Mouse (Mus musculus) brain, embryonic 18.5 days (tissue): ENCODE data around the gene Ell.

Source experiments
- DNase-seq: peaks from one replicate; pipeline ENCODE4 v3.0.0-alpha.2; 2012; ENCODE audit warnings: low read depth, low spot score

Ell gene

GRCm38 (mm10) chr8:70611849-70612248, 72.6 kb downstream of the Ell start:
- DNase-seq: no peak

GRCm38 (mm10) chr8:70613763-70614162, 74.5 kb downstream of the Ell start:
- no peak for DNase-seq

- no peak for DNase-seq
These were observed 75.2 kb downstream of the Ell start for GRCm38 (mm10) chr8:70614469-70614868.

DNA sequence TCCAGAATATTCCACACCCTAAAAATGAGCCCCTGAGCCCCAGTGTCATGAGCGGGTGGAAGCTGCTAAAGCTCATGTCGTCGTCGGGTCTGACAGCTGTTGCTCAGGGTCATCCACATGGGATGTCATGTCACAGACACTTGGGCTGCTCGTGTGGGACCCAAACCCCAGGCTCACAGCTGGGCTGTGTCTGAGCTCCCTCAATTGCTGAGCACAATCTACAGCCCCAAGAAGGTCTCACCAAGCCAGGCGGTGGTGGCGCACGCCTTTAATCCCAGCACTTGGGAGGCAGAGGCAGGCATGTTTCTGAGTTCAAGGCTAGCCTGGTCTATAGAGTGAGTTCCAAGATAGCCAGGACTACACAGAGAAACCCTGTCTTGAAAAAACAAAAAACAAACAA, 76.0 kb downstream of the Ell start:
- no peak for DNase-seq

- no peak for DNase-seq
These were observed 76.6 kb downstream of the Ell start, which contains the start of gene Lrrc25 for GRCm38 (mm10) chr8:70615894-70616293. Gene Lrrc25 (plus strand): TSS chr8:70616155.

DNA sequence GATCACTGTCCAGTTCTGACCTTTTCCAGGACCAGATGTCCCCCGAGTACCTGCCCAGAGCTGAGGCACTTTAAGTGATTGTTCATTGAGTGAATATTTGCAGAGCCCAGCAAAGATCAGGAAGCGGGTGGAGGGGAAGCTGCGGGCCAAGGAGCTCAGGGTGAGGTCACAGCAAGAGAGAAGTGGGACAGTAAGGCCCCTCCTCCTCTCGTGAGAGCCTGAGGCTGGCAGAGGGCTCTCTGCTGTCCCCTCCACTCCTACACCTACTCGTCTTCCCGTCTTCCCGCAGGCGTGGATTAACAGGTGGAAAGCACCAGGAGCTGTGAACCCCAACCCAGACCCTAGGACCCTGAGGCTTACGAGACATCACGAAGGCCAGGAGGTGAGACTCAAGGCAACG, 77.4 kb downstream of the Ell start:
- no peak for DNase-seq

DNA sequence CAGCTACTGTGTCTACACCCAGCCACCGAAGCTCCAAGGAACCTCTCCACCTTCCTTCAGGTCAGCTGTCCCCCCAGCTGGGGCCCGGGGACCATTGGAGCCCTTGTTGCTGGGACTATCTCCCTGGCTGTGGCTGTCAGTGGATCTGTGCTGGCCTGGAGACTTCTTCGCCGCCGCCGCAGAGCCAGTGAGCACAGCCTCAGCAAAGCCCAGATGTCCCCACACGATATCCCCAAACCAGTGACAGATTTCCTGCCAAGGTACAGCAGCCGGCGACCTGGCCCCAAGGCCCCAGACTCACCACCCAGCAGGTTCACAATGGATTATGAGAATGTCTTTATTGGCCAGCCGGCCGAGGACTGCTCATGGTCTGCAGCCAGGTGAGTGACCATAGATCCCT, 78.7 kb downstream of the Ell start:
- DNase-seq: no peak

DNA sequence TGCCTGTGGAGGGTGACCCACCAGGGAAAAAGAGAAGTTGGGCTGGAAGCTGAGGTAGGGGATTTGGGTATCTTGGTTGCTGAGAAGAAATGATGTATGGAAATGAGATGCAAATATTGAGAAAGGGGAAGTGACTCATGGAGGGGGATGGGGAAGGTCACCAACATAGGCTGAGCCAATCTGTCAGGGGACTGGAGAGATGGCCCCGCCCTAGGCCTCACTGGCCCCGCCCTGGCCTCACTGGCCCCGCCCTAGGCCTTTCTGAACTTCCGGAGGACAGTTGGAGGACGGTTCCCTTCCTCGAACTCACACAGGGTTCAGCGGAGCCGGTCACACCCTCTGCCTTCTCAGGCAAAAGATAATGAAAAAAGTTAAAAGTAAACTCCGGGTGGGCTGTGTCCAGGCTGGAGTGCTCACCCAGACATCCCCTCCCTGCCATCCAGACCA, 79.7 kb downstream of the Ell start:
- DNase-seq: no peak

GRCm38 (mm10) chr8:70622220-70622619, 83.0 kb downstream of the Ell start:
- DNase-seq: no peak

- DNase-seq: no peak
These were observed 85.8 kb downstream of the Ell start for GRCm38 (mm10) chr8:70625104-70625503.

- no peak for DNase-seq
These were observed 87.8 kb downstream of the Ell start for GRCm38 (mm10) chr8:70627041-70627440.

DNA sequence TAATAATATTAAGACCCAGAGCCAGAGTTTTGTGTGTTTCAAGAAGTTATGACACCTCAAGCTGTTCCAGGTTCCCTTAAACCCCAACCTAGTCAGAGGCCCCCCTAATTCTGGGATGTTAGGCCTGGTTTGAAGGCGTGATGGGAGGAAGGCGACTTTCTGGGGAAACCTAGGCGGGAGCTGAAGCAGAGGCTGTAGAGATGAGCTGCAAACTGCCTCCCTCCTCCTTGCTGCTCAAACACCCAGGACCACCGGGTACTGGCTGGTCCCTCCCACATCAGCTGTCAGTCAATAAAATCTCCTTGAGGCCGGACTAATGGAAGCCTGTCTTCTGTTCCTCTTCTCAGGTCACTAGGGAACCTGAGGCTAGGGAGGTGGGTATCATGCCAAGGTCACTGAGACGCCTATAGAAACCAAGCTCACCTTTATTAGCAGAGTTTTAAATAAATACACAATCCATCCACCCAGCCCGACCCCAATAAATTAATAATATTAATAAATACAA, 89.8 kb downstream of the Ell start:
- no peak for DNase-seq

- DNase-seq: peak; percentile 72
These were observed 90.6 kb downstream of the Ell start for GRCm38 (mm10) chr8:70629574-70630531.

GRCm38 (mm10) chr8:70630532-70631381, 91.5 kb downstream of the Ell start:
- no peak for DNase-seq

DNA sequence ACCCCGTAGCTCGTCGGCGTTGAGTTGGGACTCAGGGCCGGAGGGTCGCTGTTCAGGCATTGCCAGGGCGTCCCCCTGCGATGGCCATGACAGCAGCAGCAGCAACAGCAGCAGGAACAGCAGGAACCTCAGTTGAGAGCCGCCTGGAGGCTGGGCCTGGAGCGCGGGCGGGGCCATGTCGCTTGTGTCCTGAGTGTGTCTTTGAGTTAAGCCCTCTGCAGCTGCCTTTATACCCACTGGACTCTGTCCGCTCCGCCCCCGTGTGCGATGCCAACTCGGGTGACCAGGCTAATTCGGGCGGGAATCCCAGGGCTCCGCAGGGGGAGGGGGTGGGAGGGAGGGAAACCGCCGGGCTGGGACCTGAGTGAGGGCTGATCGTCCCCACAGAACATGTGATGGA, 92.2 kb downstream of the Ell start:
- DNase-seq: no peak

DNA sequence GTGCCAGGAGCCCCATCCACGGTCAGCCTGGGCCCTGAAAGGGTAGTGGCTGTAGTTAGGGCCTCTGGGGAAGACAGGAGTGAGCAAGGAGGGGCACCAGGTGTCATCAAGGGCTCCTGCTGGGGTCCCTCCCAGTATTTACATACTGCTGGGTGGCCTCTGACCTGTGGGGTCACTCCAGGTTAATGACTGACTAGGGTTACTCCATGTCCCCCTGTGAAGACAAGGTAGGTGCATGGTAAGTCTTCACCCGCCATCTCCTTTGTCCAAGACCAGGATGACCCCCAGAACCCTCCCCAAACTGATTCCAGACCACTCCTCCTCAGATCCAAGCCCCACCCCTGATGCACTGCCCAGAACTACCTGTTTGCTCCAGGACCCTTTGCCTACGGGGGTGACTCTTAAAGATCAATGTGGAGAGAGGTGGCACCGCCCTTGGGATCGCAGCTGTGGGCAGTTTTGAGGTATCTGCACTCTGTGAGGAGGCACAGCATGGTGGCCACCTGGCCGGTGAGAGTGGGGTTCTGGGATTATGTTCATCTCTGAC, 93.2 kb downstream of the Ell start, which contains the start of gene Gdf15:
TSS of gene Gdf15 (minus strand) at position 111 of the 547 bp plus-strand sequence.
- no peak for DNase-seq

- no peak for DNase-seq
These were observed 94.8 kb downstream of the Ell start for GRCm38 (mm10) chr8:70634066-70634465.

GRCm38 (mm10) chr8:70635527-70635926, 96.3 kb downstream of the Ell start:
- no peak for DNase-seq

DNA sequence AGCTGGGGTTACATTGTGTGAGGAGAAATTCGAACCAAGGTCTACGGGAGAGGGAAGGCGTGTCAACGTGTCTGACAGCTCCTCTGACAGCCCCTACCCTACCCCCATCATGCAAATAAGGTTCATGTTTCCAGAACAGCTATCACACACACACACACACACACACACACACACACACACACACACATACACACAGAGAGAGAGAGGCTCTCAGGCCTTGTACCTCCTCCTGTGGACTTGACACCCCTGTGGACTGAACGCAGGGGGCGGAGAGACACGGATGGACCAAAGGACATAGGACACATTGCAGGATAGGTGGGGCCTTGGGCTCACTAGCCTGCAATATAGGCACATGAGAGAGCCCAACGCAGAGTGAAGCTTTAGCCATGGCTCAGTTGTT, 97.6 kb downstream of the Ell start:
- no peak for DNase-seq

DNA sequence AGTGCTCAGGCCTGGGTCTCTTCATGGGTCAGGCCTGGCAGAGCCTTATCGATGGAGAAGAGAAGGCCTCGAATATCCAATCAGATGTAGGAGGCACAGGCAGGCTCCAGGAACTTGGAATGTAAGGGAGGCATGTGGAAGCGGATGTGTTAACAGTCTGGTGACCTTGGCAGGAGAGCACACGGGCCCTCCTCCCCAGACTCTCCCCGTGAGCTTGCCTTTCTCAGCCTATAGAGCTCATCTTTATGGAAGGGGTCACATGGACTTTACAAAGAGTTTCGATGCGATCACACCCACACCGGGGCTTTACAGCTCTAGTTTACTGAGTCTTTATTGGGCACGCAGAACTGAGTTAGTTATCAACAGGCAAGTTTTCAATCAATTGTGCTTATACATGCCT, 99.5 kb downstream of the Ell start:
- no peak for DNase-seq
